Mouse (Mus musculus): Measurements from ENCODE around the gene Spata13. TPM values are rescaled to one million over a fixed set of nuclear protein-coding genes. Genes with fewer than 3 reads are reported as not detected.

Spata13 gene
- polyA plus RNA-seq, 1 experiment from 2014 or later: 66.0 TPM

DNA sequence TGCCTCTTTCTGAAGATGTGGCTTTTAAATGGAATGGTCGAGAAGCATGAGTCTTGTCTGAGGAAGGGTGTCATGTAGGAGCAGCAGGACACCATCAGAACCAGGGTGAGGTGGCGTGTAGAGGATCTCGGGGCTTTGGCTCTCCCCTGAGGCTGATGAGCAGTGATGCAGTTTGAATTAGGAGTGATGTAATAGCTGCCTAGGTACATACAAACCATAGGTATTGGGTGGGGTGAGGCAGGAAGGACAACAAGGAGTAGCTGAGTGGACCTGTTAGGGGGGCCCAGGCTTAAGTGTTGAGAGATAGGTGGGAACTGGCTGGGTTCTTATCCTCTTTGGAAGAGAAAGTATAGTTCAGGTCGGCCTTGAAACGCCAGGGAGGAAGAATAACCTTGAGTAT, 106.7 kb downstream of the Spata13 start:
- Histone ChIP-seq H3K9ac (ENCODE audit: low read length) (no peak overlapping the region), H3K27me3 (ENCODE audit: control insufficient read depth, insufficient read depth, low read length) (no peaks in the 10 kb centered on the region), H3K36me3 (ENCODE audit: control insufficient read depth, insufficient read depth, low read length) (peaks cover 2% of the 10 kb centered on the region; the same call in 1 of the 2 replicates), H3K4me2 (no peak overlapping the region), H3K4me1 (ENCODE audit: control insufficient read depth, insufficient read depth, low read length) (peaks cover 22% of the 10 kb centered on the region), H3K27ac (ENCODE audit: low read depth, low read length) (no peak overlapping the region), H3K9me3 (ENCODE audit: control insufficient read depth, low read length) (no peaks in the 10 kb centered on the region), H3K4me3 (ENCODE audit: low read depth, low read length) (no peak overlapping the region)
- 93% methylated on average over 5 of the region's 5 CpGs for WGBS
- ATAC-seq (ENCODE audit: low FRiP score) (no peak), DNase-seq (ENCODE audit: low spot score, missing footprints) (no peak)

DNA sequence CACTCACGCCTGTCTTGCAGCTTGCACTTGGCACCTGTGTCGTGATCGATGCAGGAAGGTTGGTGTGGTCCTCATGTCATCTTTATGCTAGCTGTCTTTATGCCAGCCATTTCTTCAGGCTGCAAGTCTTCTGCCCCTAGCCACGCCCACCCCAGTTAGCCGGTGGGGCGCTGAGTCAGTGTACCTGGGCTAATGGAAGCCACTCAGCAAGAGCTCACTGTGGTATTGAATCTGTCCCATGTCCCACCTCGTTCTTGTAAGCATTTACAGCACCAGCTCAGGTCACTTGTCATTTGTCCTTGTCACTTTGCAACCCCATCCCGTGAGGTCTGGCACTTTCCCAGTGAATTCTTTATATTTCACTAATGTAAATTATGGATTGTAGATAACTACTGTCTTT, 107.2 kb downstream of the Spata13 start:
- 86% methylated on average over 8 of the region's 8 CpGs for WGBS

GRCm38 (mm10) chr14:60741490-60741981, 107.7 kb downstream of the Spata13 start:
- no peak for DNase-seq (ENCODE audit: low spot score, missing footprints)
- Histone ChIP-seq H3K27me3 (ENCODE audit: control insufficient read depth, insufficient read depth, low read length) (no peaks in the 10 kb centered on the region), H3K27ac (ENCODE audit: low read depth, low read length) (no peak overlapping the region), H3K4me1 (ENCODE audit: control insufficient read depth, insufficient read depth, low read length) (peaks cover 12% of the 10 kb centered on the region), H3K9me3 (ENCODE audit: control insufficient read depth, low read length) (no peaks in the 10 kb centered on the region), H3K36me3 (ENCODE audit: control insufficient read depth, insufficient read depth, low read length) (peaks cover 10% of the 10 kb centered on the region), H3K9ac (ENCODE audit: low read length) (no peak overlapping the region), H3K4me2 (no peak overlapping the region), H3K4me3 (ENCODE audit: low read depth, low read length) (no peak overlapping the region)
- ATAC-seq (ENCODE audit: low FRiP score): no peak
- WGBS: 87% methylated on average over 6 of the region's 6 CpGs

More for the DNA sequence above, 107.2 kb downstream of the Spata13 start:
- Histone ChIP-seq H3K27ac (ENCODE audit: low read depth, low read length) (no peak overlapping the region), H3K36me3 (ENCODE audit: control insufficient read depth, insufficient read depth, low read length) (peaks cover 5% of the 10 kb centered on the region), H3K4me2 (no peak overlapping the region), H3K9ac (ENCODE audit: low read length) (no peak overlapping the region), H3K9me3 (ENCODE audit: control insufficient read depth, low read length) (no peaks in the 10 kb centered on the region), H3K4me3 (ENCODE audit: low read depth, low read length) (no peak overlapping the region), H3K4me1 (ENCODE audit: control insufficient read depth, insufficient read depth, low read length) (peaks cover 17% of the 10 kb centered on the region), H3K27me3 (ENCODE audit: control insufficient read depth, insufficient read depth, low read length) (no peaks in the 10 kb centered on the region)
- ATAC-seq (ENCODE audit: low FRiP score) (no peak), DNase-seq (ENCODE audit: low spot score, missing footprints) (no peak)

DNA sequence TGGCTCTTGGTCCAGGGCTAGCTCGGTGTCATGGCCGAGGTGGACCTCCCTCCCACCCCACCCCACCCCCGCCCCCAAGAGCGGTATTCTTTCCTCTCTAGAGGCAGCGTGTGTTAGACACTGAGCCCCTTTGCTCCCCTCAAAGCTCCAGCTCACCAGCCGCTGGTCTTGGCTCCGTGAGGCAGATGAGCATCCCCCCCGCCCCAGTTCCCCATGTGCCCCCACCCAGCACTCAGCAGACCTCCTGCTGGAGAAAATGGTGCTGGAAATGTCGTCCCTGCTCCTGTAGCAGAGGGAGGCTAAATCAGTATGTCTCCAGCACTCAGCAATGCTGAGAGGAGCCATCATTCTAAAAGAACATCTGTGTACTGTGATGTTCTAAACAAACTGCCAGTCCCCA, 109.9 kb downstream of the Spata13 start:
- H3K4me2 ChIP-seq: no peak overlapping the region
- ATAC-seq (ENCODE audit: low FRiP score) (no peak), DNase-seq (ENCODE audit: low spot score, missing footprints) (no peak)
- H3K4me3 ChIP-seq (ENCODE audit: low read depth, low read length): no peak overlapping the region
- H3K4me1 ChIP-seq (ENCODE audit: control insufficient read depth, insufficient read depth, low read length): no peaks in the 10 kb centered on the region
- WGBS: 78% methylated on average over 9 of the region's 9 CpGs
- no peaks in the 10 kb centered on the region for H3K27me3 ChIP-seq (ENCODE audit: control insufficient read depth, insufficient read depth, low read length)
- H3K9me3 ChIP-seq (ENCODE audit: control insufficient read depth, low read length): no peaks in the 10 kb centered on the region
- H3K9ac ChIP-seq (ENCODE audit: low read length): no peak overlapping the region
- peaks cover 16% of the 10 kb centered on the region for H3K36me3 ChIP-seq (ENCODE audit: control insufficient read depth, insufficient read depth, low read length)
- no peak overlapping the region for H3K27ac ChIP-seq (ENCODE audit: low read depth, low read length)

DNA sequence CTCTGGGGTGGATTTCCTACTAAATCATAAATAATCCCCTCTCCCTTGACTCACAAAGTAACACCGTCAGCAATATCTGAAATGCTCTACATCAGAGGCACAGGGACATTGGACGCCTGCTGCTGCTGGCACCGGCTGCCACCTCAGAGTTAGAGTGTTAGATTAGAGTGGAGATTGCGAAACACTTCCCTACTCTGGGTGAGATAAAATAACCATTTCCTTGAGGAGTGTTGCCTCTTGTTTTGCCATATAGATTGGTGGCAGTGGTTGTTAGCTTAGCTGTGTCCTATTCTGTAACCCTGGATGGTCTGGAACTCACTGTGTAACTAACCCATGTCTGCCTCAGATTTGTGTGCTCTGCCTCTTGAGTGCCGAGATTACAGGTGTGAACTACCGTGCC, 111.4 kb downstream of the Spata13 start:
- no peak overlapping the region for H3K9ac ChIP-seq (ENCODE audit: low read length)
- peaks cover 21% of the 10 kb centered on the region for H3K36me3 ChIP-seq (ENCODE audit: control insufficient read depth, insufficient read depth, low read length)
- WGBS: 91% methylated on average over 6 of the region's 6 CpGs
- no peaks in the 10 kb centered on the region for H3K27me3 ChIP-seq (ENCODE audit: control insufficient read depth, insufficient read depth, low read length)
- H3K4me1 ChIP-seq (ENCODE audit: control insufficient read depth, insufficient read depth, low read length): no peaks in the 10 kb centered on the region
- DNase-seq (ENCODE audit: low spot score, missing footprints): no peak
- ATAC-seq (ENCODE audit: low FRiP score): no peak
- H3K4me2 ChIP-seq: no peak overlapping the region
- no peaks in the 10 kb centered on the region for H3K9me3 ChIP-seq (ENCODE audit: control insufficient read depth, low read length)
- H3K4me3 ChIP-seq (ENCODE audit: low read depth, low read length): no peak overlapping the region
- no peak overlapping the region for H3K27ac ChIP-seq (ENCODE audit: low read depth, low read length)

GRCm38 (mm10) chr14:60746141-60746540, 112.3 kb downstream of the Spata13 start:
- peaks cover 23% of the 10 kb centered on the region for H3K36me3 ChIP-seq (ENCODE audit: control insufficient read depth, insufficient read depth, low read length)
- WGBS: 92% methylated on average over 10 of the region's 10 CpGs

DNA sequence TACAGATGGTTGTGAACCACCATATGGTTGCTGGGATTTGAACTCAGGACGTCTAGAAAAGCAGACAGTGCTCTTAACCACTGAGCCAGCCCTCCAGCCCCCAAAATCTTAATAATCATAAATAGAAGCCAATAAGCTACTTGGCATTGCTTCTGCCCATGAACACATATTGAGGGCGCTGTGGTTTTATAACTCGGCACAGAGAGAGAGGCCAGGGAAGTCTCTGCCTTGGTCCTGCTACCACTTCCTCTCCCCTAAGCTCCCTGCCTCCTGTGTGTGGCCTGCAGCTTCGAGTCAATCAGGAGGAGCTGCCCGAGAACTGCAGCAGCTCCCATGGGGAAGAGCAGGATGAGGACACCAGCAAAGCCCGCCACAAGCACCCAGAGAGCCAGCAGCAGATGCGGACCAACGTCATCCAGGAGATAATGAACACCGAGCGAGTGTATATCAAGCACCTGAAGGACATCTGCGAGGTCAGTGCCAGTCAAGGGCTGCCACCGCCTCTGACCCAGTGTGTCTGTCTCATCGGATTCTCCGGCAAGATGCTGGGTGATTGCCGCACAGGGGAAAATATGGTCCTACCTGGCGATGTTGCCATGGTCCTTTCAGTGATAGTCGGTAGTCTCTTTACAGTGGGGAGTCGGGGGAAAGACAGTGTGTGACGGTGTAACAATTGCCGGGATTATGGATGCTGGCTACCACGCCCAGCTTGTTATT, 113.5 kb downstream of the Spata13 start:
- ATAC-seq (ENCODE audit: low FRiP score): no peak
- Histone ChIP-seq H3K9ac (ENCODE audit: low read length) (no peak overlapping the region), H3K27me3 (ENCODE audit: control insufficient read depth, insufficient read depth, low read length) (no peaks in the 10 kb centered on the region), H3K36me3 (ENCODE audit: control insufficient read depth, insufficient read depth, low read length) (peaks cover 29% of the 10 kb centered on the region), H3K4me2 (no peak overlapping the region), H3K4me1 (ENCODE audit: control insufficient read depth, insufficient read depth, low read length) (no peaks in the 10 kb centered on the region), H3K4me3 (ENCODE audit: low read depth, low read length) (no peak overlapping the region), H3K27ac (ENCODE audit: low read depth, low read length) (no peak overlapping the region), H3K9me3 (ENCODE audit: control insufficient read depth, low read length) (no peaks in the 10 kb centered on the region)
- DNase-seq (ENCODE audit: low spot score, missing footprints): no peak
- 92% methylated on average over 21 of the region's 21 CpGs for WGBS

More at GRCm38 (mm10) chr14:60746141-60746540, 112.3 kb downstream of the Spata13 start:
- no peaks in the 10 kb centered on the region for H3K9me3 ChIP-seq (ENCODE audit: control insufficient read depth, low read length)
- H3K4me3 ChIP-seq (ENCODE audit: low read depth, low read length): no peak overlapping the region
- no peaks in the 10 kb centered on the region for H3K27me3 ChIP-seq (ENCODE audit: control insufficient read depth, insufficient read depth, low read length)
- H3K4me1 ChIP-seq (ENCODE audit: control insufficient read depth, insufficient read depth, low read length): no peaks in the 10 kb centered on the region
- no peak overlapping the region for H3K9ac ChIP-seq (ENCODE audit: low read length)
- H3K27ac ChIP-seq (ENCODE audit: low read depth, low read length): no peak overlapping the region
- no peak overlapping the region for H3K4me2 ChIP-seq
- no peak for ATAC-seq (ENCODE audit: low FRiP score)
- no peak for DNase-seq (ENCODE audit: low spot score, missing footprints)

DNA sequence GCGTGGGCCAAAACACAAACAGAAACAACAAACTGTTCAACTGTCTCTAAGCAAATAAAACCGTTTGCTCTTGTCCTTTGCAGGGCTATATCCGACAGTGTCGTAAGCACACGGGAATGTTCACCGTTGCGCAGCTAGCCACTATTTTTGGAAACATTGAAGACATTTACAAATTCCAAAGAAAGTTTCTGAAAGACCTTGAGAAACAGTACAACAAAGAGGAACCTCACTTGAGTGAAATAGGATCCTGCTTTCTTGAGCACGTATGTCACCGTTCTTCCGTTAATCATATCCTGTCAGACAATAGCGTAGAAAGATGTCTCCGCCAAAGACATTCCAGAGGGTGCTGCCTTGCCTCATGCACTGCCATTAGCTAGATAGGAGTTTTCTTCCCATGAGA, 116.1 kb downstream of the Spata13 start:
- Histone ChIP-seq H3K4me2 (no peak overlapping the region), H3K27ac (ENCODE audit: low read depth, low read length) (no peak overlapping the region)
- 92% methylated on average over 12 of the region's 12 CpGs for WGBS

DNA sequence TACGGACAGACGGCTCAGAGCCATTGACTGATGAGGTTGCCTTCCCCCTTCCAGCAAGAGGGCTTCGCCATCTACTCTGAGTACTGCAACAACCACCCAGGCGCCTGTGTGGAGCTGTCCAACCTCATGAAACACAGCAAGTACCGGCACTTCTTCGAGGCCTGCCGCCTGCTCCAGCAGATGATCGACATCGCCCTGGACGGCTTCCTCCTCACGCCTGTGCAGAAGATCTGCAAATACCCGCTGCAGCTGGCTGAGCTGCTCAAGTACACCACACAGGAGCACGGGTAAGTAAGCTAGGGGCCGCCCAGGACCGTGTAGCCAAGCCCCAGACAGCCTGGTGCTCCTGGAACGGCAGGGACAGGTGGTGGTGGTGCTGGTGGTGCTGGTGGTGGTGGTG, 117.8 kb downstream of the Spata13 start:
- H3K27me3 ChIP-seq (ENCODE audit: control insufficient read depth, insufficient read depth, low read length): no peaks in the 10 kb centered on the region
- WGBS: 91% methylated on average over 16 of the region's 16 CpGs
- H3K27ac ChIP-seq (ENCODE audit: low read depth, low read length): no peak overlapping the region
- H3K4me2 ChIP-seq: no peak overlapping the region
- no peak overlapping the region for H3K9ac ChIP-seq (ENCODE audit: low read length)
- DNase-seq (ENCODE audit: low spot score, missing footprints) (peak; percentile 23), ATAC-seq (ENCODE audit: low FRiP score) (no peak)
- no peak overlapping the region for H3K4me3 ChIP-seq (ENCODE audit: low read depth, low read length)
- peaks cover 39% of the 10 kb centered on the region for H3K36me3 ChIP-seq (ENCODE audit: control insufficient read depth, insufficient read depth, low read length)
- H3K4me1 ChIP-seq (ENCODE audit: control insufficient read depth, insufficient read depth, low read length): no peaks in the 10 kb centered on the region; the same call in 1 of the 2 replicates
- H3K9me3 ChIP-seq (ENCODE audit: control insufficient read depth, low read length): no peaks in the 10 kb centered on the region

More for the DNA sequence above, 116.1 kb downstream of the Spata13 start:
- H3K9me3 ChIP-seq (ENCODE audit: control insufficient read depth, low read length): no peaks in the 10 kb centered on the region
- no peaks in the 10 kb centered on the region; the same call in 1 of the 2 replicates for H3K4me1 ChIP-seq (ENCODE audit: control insufficient read depth, insufficient read depth, low read length)
- ATAC-seq (ENCODE audit: low FRiP score) (no peak), DNase-seq (ENCODE audit: low spot score, missing footprints) (peak; percentile 73)
- no peak overlapping the region for H3K4me3 ChIP-seq (ENCODE audit: low read depth, low read length)
- H3K36me3 ChIP-seq (ENCODE audit: control insufficient read depth, insufficient read depth, low read length): peaks cover 39% of the 10 kb centered on the region
- no peaks in the 10 kb centered on the region for H3K27me3 ChIP-seq (ENCODE audit: control insufficient read depth, insufficient read depth, low read length)
- no peak overlapping the region for H3K9ac ChIP-seq (ENCODE audit: low read length)
